Mouse (Mus musculus): ENCODE measurements around the gene Loxl4. TPM values are rescaled to one million over a fixed set of nuclear protein-coding genes. Genes with fewer than 3 reads are reported as not detected.

Gene Loxl4
- polyA plus RNA-seq, 1 experiment from 2014 or later: 3.6 TPM

DNA sequence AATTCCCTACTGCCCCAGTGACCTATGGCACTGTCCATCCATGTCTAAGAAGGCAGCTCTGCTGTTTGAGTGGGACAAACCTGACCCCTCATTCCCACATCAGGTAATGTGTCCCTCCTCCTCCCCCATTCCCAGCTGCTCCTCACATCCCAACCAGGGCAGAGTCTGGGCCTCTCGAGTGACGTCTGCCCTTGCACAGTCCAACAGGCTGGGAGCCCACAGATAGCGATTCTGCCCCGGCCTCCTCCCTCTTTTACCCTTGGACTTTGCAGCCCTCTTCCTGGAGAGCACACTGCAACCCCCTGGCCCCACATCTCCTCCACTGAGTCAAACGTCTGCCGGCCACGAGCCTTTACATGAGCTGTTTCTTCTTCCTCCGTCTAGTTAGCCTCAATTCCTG lies 10.0 kb downstream of the Loxl4 start:
- Histone ChIP-seq H3K36me3 (no peaks in the 10 kb centered on the region), H3K9me3 (no peaks in the 10 kb centered on the region), H3K27ac (no peak overlapping the region), H3K9ac (no peak overlapping the region), H3K4me2 (no peak overlapping the region), H3K4me1 (no peaks in the 10 kb centered on the region), H3K4me3 (no peak overlapping the region), H3K27me3 (no peaks in the 10 kb centered on the region)
- no peak for ATAC-seq (ENCODE audit: insufficient number of reproducible peaks, low FRiP score, low TSS enrichment, low read depth)
- 75% methylated on average over 8 of the region's 8 CpGs for WGBS

GRCm38 (mm10) chr19:42602041-42602440 lies 10.6 kb downstream of the Loxl4 start:
- no peak overlapping the region for H3K9ac ChIP-seq
- H3K27me3 ChIP-seq: no peaks in the 10 kb centered on the region
- 72% methylated on average over 8 of the region's 8 CpGs for WGBS
- H3K36me3 ChIP-seq: no peaks in the 10 kb centered on the region
- no peak overlapping the region for H3K4me2 ChIP-seq
- H3K4me1 ChIP-seq: no peaks in the 10 kb centered on the region
- ATAC-seq (ENCODE audit: insufficient number of reproducible peaks, low FRiP score, low TSS enrichment, low read depth): no peak
- H3K4me3 ChIP-seq: no peak overlapping the region
- no peaks in the 10 kb centered on the region for H3K9me3 ChIP-seq
- no peak overlapping the region for H3K27ac ChIP-seq

DNA sequence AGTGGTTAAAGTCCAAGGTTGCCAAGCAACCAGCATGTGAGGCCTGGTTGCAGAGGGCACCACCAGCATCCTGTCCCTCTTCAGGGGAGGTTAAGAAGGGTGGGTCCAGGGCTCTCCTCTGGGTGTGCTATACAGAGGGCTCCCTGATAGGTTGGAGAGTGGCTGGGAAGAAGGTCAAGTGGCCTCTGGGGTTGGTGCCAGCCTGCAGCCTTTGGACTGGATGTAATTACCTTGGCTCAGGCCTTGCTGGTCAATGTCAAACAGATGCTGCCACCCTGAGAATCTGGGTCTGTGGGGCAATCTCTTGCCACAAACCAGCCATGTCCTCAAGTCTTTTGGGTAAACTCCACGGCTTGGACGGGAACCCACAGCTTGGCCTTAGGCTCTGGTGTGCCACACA lies 11.2 kb downstream of the Loxl4 start:
- Histone ChIP-seq H3K9ac (no peak overlapping the region), H3K36me3 (no peaks in the 10 kb centered on the region; the same call in 1 of the 2 replicates), H3K4me1 (no peaks in the 10 kb centered on the region), H3K9me3 (no peaks in the 10 kb centered on the region), H3K4me2 (no peak overlapping the region), H3K27ac (no peak overlapping the region), H3K27me3 (no peaks in the 10 kb centered on the region), H3K4me3 (no peak overlapping the region)
- WGBS: 74% methylated on average over 2 of the region's 2 CpGs
- ATAC-seq (ENCODE audit: insufficient number of reproducible peaks, low FRiP score, low TSS enrichment, low read depth): no peak; the same call in 1 of the 2 replicates

DNA sequence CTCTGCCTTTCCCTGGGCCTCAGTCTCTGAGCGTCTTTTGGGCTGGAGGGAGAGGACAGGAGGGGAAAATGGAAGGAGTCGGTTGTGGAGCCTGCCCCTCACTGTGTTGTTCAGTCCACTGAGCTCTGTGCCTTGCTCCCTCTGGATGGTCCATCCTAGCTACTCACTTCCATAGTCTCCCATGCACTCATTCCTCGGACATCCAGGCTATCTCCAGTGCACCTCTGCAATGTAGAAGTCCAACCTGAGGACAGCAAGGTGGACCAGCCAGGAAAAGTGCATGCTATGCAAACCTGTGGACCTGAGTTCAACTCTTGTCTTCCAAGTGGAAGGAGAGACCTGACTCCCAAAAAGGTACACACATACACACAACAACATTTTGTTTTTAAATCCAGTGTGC lies 12.0 kb downstream of the Loxl4 start:
- H3K9me3 ChIP-seq: no peaks in the 10 kb centered on the region
- peaks cover 3% of the 10 kb centered on the region; the same call in 1 of the 2 replicates for H3K36me3 ChIP-seq
- H3K27ac ChIP-seq: no peak overlapping the region
- 67% methylated on average over 3 of the region's 3 CpGs for WGBS
- no peak overlapping the region for H3K9ac ChIP-seq
- ATAC-seq (ENCODE audit: insufficient number of reproducible peaks, low FRiP score, low TSS enrichment, low read depth): no peak
- no peaks in the 10 kb centered on the region for H3K27me3 ChIP-seq
- no peaks in the 10 kb centered on the region for H3K4me1 ChIP-seq
- H3K4me2 ChIP-seq: no peak overlapping the region
- H3K4me3 ChIP-seq: no peak overlapping the region

DNA sequence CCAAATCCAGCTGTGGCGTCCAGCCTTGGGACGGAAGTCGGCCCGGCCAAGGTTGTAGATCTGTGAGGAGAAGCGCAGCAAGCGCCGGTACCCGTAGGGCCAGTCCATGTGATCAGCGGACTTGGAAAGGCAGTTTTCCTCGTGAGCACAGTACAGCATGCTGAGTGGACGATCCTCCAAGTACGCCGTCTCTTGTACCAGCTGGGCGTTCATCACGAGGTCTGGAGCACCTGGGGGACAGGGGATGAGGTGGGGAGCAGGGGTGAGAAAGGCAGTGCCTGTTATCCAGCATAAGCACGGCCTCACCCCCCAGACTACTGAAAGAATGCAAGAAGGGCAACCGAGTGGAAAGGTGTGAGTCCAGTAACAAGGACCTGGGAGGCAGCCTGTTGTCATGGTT lies 12.7 kb downstream of the Loxl4 start:
- 81% methylated on average over 17 of the region's 17 CpGs for WGBS
- H3K4me2 ChIP-seq: no peak overlapping the region
- no peak overlapping the region for H3K4me3 ChIP-seq
- peaks cover 7% of the 10 kb centered on the region; the same call in 1 of the 2 replicates for H3K36me3 ChIP-seq
- H3K9ac ChIP-seq: no peak overlapping the region
- H3K4me1 ChIP-seq: no peaks in the 10 kb centered on the region
- no peak for ATAC-seq (ENCODE audit: insufficient number of reproducible peaks, low FRiP score, low TSS enrichment, low read depth)
- H3K27ac ChIP-seq: no peak overlapping the region
- H3K9me3 ChIP-seq: no peaks in the 10 kb centered on the region
- H3K27me3 ChIP-seq: no peaks in the 10 kb centered on the region

DNA sequence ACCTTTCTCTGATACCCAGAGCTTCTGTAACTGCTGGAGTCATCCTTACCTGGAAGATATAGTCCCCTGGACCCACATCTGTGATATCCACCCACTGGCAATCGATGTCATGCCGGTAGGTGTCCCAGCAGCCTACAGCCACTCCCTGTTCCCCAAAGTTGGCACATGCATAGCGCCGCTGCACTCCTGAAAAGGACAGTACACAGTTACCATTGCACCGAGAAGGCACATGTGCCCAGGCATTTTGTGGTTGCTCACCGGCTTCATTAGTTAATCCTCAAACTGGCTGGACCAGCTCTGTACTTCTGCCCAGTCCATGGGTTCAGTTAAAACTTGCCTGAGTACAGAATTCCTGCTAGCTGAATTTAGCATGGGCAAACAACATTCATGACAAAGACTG lies 14.7 kb downstream of the Loxl4 start:
- Histone ChIP-seq H3K27ac (no peak overlapping the region), H3K36me3 (peaks cover 18% of the 10 kb centered on the region; the same call in 1 of the 2 replicates), H3K9ac (no peak overlapping the region), H3K4me3 (no peak overlapping the region), H3K27me3 (no peaks in the 10 kb centered on the region), H3K4me1 (no peaks in the 10 kb centered on the region), H3K4me2 (no peak overlapping the region), H3K9me3 (no peaks in the 10 kb centered on the region)
- ATAC-seq (ENCODE audit: insufficient number of reproducible peaks, low FRiP score, low TSS enrichment, low read depth): no peak
- 93% methylated on average over 6 of the region's 6 CpGs for WGBS

GRCm38 (mm10) chr19:42597286-42597685 lies 15.3 kb downstream of the Loxl4 start:
- Histone ChIP-seq H3K4me2 (no peak overlapping the region), H3K9me3 (no peaks in the 10 kb centered on the region), H3K27ac (no peak overlapping the region), H3K36me3 (peaks cover 18% of the 10 kb centered on the region; the same call in 1 of the 2 replicates), H3K4me3 (no peak overlapping the region), H3K4me1 (no peaks in the 10 kb centered on the region), H3K27me3 (no peaks in the 10 kb centered on the region), H3K9ac (no peak overlapping the region)
- ATAC-seq (ENCODE audit: insufficient number of reproducible peaks, low FRiP score, low TSS enrichment, low read depth): no peak
- 87% methylated on average over 12 of the region's 12 CpGs for WGBS

DNA sequence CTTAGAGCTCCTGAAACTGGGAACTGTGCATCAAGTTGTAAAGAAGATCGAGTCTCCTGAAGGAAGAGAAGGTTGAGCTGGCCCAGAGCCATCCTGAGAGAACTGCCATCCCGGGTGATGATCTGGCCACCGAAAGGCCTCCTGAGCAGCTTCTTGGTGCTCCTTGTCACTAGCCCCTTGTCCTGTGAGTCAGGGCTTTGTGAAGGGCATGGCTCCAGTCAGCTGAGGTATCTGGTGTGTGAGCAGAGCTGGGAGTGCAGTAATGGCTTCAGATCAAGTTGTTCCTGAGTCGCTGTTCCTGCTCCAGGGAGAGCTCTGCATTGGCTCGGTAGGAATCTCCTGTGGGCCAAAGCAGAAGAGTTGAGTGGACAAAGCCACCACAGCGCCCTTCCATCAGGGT lies 17.5 kb downstream of the Loxl4 start:
- peaks cover 29% of the 10 kb centered on the region for H3K36me3 ChIP-seq
- no peak for ATAC-seq (ENCODE audit: insufficient number of reproducible peaks, low FRiP score, low TSS enrichment, low read depth)

GRCm38 (mm10) chr19:42593456-42593855 lies 19.2 kb downstream of the Loxl4 start:
- Histone ChIP-seq H3K9me3 (no peaks in the 10 kb centered on the region), H3K36me3 (peaks cover 29% of the 10 kb centered on the region), H3K9ac (no peak overlapping the region), H3K4me1 (no peaks in the 10 kb centered on the region), H3K4me2 (no peak overlapping the region), H3K27ac (no peak overlapping the region), H3K27me3 (no peaks in the 10 kb centered on the region), H3K4me3 (no peak overlapping the region)
- no peak for ATAC-seq (ENCODE audit: insufficient number of reproducible peaks, low FRiP score, low TSS enrichment, low read depth)
- WGBS: 75% methylated on average over 6 of the region's 6 CpGs

More for the DNA sequence above, 17.5 kb downstream of the Loxl4 start:
- H3K9me3 ChIP-seq: no peaks in the 10 kb centered on the region
- no peak overlapping the region for H3K9ac ChIP-seq
- no peak overlapping the region for H3K27ac ChIP-seq
- H3K4me3 ChIP-seq: no peak overlapping the region
- WGBS: 89% methylated on average over 6 of the region's 6 CpGs
- no peak overlapping the region for H3K4me2 ChIP-seq
- H3K4me1 ChIP-seq: no peaks in the 10 kb centered on the region
- H3K27me3 ChIP-seq: no peaks in the 10 kb centered on the region

- no peak overlapping the region for H3K27ac ChIP-seq
- H3K27me3 ChIP-seq: no peaks in the 10 kb centered on the region
- 80% methylated on average over 14 of the region's 14 CpGs for WGBS
- no peaks in the 10 kb centered on the region for H3K9me3 ChIP-seq
- no peak overlapping the region for H3K4me2 ChIP-seq
- H3K9ac ChIP-seq: no peak overlapping the region
- H3K36me3 ChIP-seq: peaks cover 32% of the 10 kb centered on the region
- H3K4me1 ChIP-seq: no peaks in the 10 kb centered on the region
- ATAC-seq (ENCODE audit: insufficient number of reproducible peaks, low FRiP score, low TSS enrichment, low read depth): no peak
- no peak overlapping the region for H3K4me3 ChIP-seq
These were observed 21.1 kb downstream of the Loxl4 start for GRCm38 (mm10) chr19:42591534-42591933.

DNA sequence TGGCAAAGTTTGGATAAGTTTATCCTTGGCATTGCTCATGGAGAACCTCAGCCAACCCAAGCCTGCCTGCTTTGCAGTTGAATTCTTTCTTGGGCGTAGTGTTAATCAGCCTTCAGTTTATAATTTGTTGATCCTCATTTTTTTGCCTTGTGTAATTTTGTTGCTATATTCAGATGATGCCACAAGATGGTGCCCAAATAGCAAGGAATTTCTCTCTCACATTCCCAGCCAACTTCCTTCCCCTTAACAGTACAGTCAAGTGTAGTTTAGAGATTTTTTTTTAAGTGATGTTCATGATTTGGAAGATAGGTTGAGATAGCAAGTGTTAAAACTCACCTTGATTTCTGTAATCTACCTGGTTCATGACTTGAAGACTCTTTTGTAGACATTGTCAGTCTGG lies 23.4 kb downstream of the Loxl4 start:
- Histone ChIP-seq H3K36me3 (peaks cover 36% of the 10 kb centered on the region), H3K9me3 (no peaks in the 10 kb centered on the region), H3K27ac (no peak overlapping the region), H3K4me3 (no peak overlapping the region), H3K9ac (no peak overlapping the region), H3K4me1 (no peaks in the 10 kb centered on the region), H3K4me2 (no peak overlapping the region), H3K27me3 (no peaks in the 10 kb centered on the region)
- ATAC-seq (ENCODE audit: insufficient number of reproducible peaks, low FRiP score, low TSS enrichment, low read depth): no peak
- WGBS: 43% methylated on average over 1 of the region's 1 CpGs

- no peak for ATAC-seq (ENCODE audit: insufficient number of reproducible peaks, low FRiP score, low TSS enrichment, low read depth)
- H3K27me3 ChIP-seq: no peaks in the 10 kb centered on the region
- H3K9ac ChIP-seq: no peak overlapping the region
- peaks cover 34% of the 10 kb centered on the region for H3K36me3 ChIP-seq
- no peak overlapping the region for H3K27ac ChIP-seq
- H3K4me1 ChIP-seq: no peaks in the 10 kb centered on the region
- H3K4me3 ChIP-seq: no peak overlapping the region
- no peak overlapping the region for H3K4me2 ChIP-seq
- no peaks in the 10 kb centered on the region for H3K9me3 ChIP-seq
- WGBS: 56% methylated on average over 2 of the region's 2 CpGs
These were observed 24.9 kb downstream of the Loxl4 start for GRCm38 (mm10) chr19:42587704-42588103.

- no peak overlapping the region for H3K4me3 ChIP-seq
- H3K9ac ChIP-seq: no peak overlapping the region
- peaks cover 25% of the 10 kb centered on the region; the same call in 1 of the 2 replicates for H3K36me3 ChIP-seq
- H3K9me3 ChIP-seq: no peaks in the 10 kb centered on the region
- no peak overlapping the region for H3K4me2 ChIP-seq
- WGBS: 74% methylated on average over 3 of the region's 3 CpGs
- no peaks in the 10 kb centered on the region for H3K4me1 ChIP-seq
- H3K27me3 ChIP-seq: no peaks in the 10 kb centered on the region
- ATAC-seq (ENCODE audit: insufficient number of reproducible peaks, low FRiP score, low TSS enrichment, low read depth): no peak
- no peak overlapping the region for H3K27ac ChIP-seq
These were observed 28.4 kb downstream of the Loxl4 start for GRCm38 (mm10) chr19:42584188-42584587.
